Mouse (Mus musculus) C2C12 (cell line): ENCODE data around the gene Chmp5.

Source experiments
- CTCF ChIP-seq: IDR thresholded peaks from one replicate; pipeline ENCODE4 v1.5.1; 2011; ENCODE audit not compliant: control insufficient read depth, insufficient read depth, insufficient read length
- FOSL1 ChIP-seq: IDR thresholded peaks from one replicate; pipeline ENCODE4 v1.8.0; 2011; ENCODE audit warnings: mild to moderate bottlenecking, low read length; ENCODE audit not compliant: poor library complexity, insufficient read depth, severe bottlenecking

GRCm38 (mm10) chr4:40970842-40971701 is 22.9 kb downstream of the Chmp5 start, which contains the start of gene Nfx1:
- no peak for TF ChIP-seq CTCF
- no peak for TF ChIP-seq FOSL1
